Mouse (Mus musculus) kidney, postnatal 10 days (tissue): ENCODE measurements around the gene Gm10401.

Experiments used
- DNase-seq: peaks from one replicate; pipeline ENCODE4 v3.0.0; 2021; ENCODE audit warnings: mixed read lengths

The Gm10401 gene

GRCm38 (mm10) chr5:115098195-115098594, at the start of gene Gm10401:
TSS of gene Gm10401 (minus strand) at chr5:115098295.
- DNase-seq: no peak

- DNase-seq: peak; percentile 32
Measured at GRCm38 (mm10) chr5:115147388-115147787, 49.3 kb upstream of the Gm10401 start.

GRCm38 (mm10) chr5:115146747-115147130, 48.6 kb upstream of the Gm10401 start:
- peak; percentile 3 for DNase-seq

- peak; percentile 6 for DNase-seq
Measured at GRCm38 (mm10) chr5:115145976-115146746, 48.1 kb upstream of the Gm10401 start.

GRCm38 (mm10) chr5:115145253-115145968, 47.3 kb upstream of the Gm10401 start:
- peak; percentile 13 for DNase-seq

- DNase-seq: no peak
Measured at GRCm38 (mm10) chr5:115144471-115144870, 46.4 kb upstream of the Gm10401 start.

- DNase-seq: no peak
Measured at GRCm38 (mm10) chr5:115143552-115143951, 45.5 kb upstream of the Gm10401 start.

GRCm38 (mm10) chr5:115142166-115142697, 44.1 kb upstream of the Gm10401 start:
- no peak for DNase-seq

- DNase-seq: no peak
Measured at GRCm38 (mm10) chr5:115140726-115141125, 42.6 kb upstream of the Gm10401 start.

- no peak for DNase-seq
Measured at GRCm38 (mm10) chr5:115139124-115139523, 41.0 kb upstream of the Gm10401 start.

GRCm38 (mm10) chr5:115134234-115135165, 36.4 kb upstream of the Gm10401 start, which contains the start of gene Unc119b:
TSS of gene Unc119b (minus strand) at chr5:115134975.
- DNase-seq: peak; percentile 94

GRCm38 (mm10) chr5:115133358-115134066, 35.4 kb upstream of the Gm10401 start:
- DNase-seq: no peak

- no peak for DNase-seq
Measured at GRCm38 (mm10) chr5:115132465-115132864, 34.4 kb upstream of the Gm10401 start.

GRCm38 (mm10) chr5:115129328-115129727, 31.2 kb upstream of the Gm10401 start:
- DNase-seq: peak; percentile 5

- DNase-seq: peak; percentile 21
Measured at GRCm38 (mm10) chr5:115127421-115128179, 29.5 kb upstream of the Gm10401 start.

GRCm38 (mm10) chr5:115126578-115127312, 28.6 kb upstream of the Gm10401 start:
- no peak for DNase-seq

- DNase-seq: peak; percentile 92
Measured at GRCm38 (mm10) chr5:115125211-115125871, 27.2 kb upstream of the Gm10401 start.

GRCm38 (mm10) chr5:115124690-115125089, 26.6 kb upstream of the Gm10401 start:
- no peak for DNase-seq

GRCm38 (mm10) chr5:115120978-115121377, 22.9 kb upstream of the Gm10401 start:
- DNase-seq: no peak
